Mouse (Mus musculus): ENCODE measurements around the gene Rpa1. TPM values are rescaled to one million over a fixed set of nuclear protein-coding genes. Genes with fewer than 3 reads are reported as not detected.
A peak's percentile ranks its signal among the peaks of the same experiment; 100 is the strongest.

Rpa1 gene
- total and polyA plus RNA-seq, 2 experiments = 10.5 to 21.4 TPM

DNA sequence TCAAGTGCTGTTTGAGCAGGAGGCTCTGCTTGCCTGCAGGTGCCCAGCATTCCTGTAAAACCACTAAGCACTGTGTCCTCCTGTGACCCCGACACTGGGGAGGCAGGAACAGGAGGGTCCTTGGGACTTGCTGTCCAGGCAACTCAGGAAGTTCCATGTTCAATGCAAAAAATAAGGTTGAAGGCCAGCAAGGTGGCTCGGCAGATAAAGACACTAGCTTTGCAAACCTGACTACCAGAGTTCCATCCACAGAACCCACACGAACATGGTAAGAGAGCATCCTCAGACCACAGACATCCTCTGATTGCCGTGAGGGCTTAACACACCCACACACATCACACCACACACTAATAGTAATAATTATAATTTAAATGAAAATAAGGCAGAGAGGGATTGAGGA lies 78.9 kb downstream of the Rpa1 start:
- Histone ChIP-seq H3K9ac (ENCODE audit: low read depth, low read length) (no peak overlapping the region), H3K4me1 (ENCODE audit: control insufficient read depth, insufficient read depth, low read length) (peaks cover 6% of the 10 kb centered on the region; the same call in 1 of the 2 replicates), H3K27me3 (ENCODE audit: control insufficient read depth, insufficient read depth, low read length) (no peaks in the 10 kb centered on the region), H3K79me2 (ENCODE audit: control insufficient read depth, insufficient read depth, low read length) (no peaks in the 10 kb centered on the region), H3K36me3 (ENCODE audit: control insufficient read depth, insufficient read depth, low read length) (no peaks in the 10 kb centered on the region), H3K27ac (replicated peaks; ENCODE audit: insufficient read depth, low read depth, low read length) (no peak overlapping the region), H3K4me3 (ENCODE audit: insufficient read depth, low read depth, low read length) (no peak overlapping the region)
- TF ChIP-seq POLR2A (IDR thresholded peaks at IDR 0.05; ENCODE audit: extremely low read depth, insufficient read depth, low read length) = no peak
- TF ChIP-seq CTCF (IDR thresholded peaks at IDR 0.05; ENCODE audit: low read depth, low read length) = no peak
- DNase-seq (ENCODE audit: extremely low read depth, low read depth, low spot score) = no peak
- WGBS = 77% methylated on average over 4 of the region's 4 CpGs

- Histone ChIP-seq H3K36me3 (ENCODE audit: control insufficient read depth, insufficient read depth, low read length) (no peaks in the 10 kb centered on the region), H3K79me2 (ENCODE audit: control insufficient read depth, insufficient read depth, low read length) (no peaks in the 10 kb centered on the region), H3K4me3 (ENCODE audit: insufficient read depth, low read depth, low read length) (no peak overlapping the region), H3K27me3 (ENCODE audit: control insufficient read depth, insufficient read depth, low read length) (no peaks in the 10 kb centered on the region), H3K27ac (replicated peaks; ENCODE audit: insufficient read depth, low read depth, low read length) (peak overlapping the region; percentile 31; the same call in 1 of the 2 replicates), H3K4me1 (ENCODE audit: control insufficient read depth, insufficient read depth, low read length) (peaks cover 6% of the 10 kb centered on the region; the same call in 1 of the 2 replicates), H3K9ac (ENCODE audit: low read depth, low read length) (no peak overlapping the region)
- no peak for DNase-seq (ENCODE audit: extremely low read depth, low read depth, low spot score)
- WGBS = 71% methylated on average over 5 of the region's 5 CpGs
- TF ChIP-seq POLR2A (IDR thresholded peaks at IDR 0.05; ENCODE audit: extremely low read depth, insufficient read depth, low read length) (no peak), CTCF (IDR thresholded peaks at IDR 0.05; ENCODE audit: low read depth, low read length) (no peak)
Observed at GRCm38 (mm10) chr11:75268492-75268891, 79.6 kb downstream of the Rpa1 start.

GRCm38 (mm10) chr11:75267826-75268281 lies 80.3 kb downstream of the Rpa1 start:
- Histone ChIP-seq H3K27ac (replicated peaks; ENCODE audit: insufficient read depth, low read depth, low read length) (peak overlapping the region; percentile 31), H3K9ac (ENCODE audit: low read depth, low read length) (0 out of 2 replicates have a peak overlapping the region, but pooled peaks have one; percentile 28), H3K4me1 (ENCODE audit: control insufficient read depth, insufficient read depth, low read length) (peaks cover 6% of the 10 kb centered on the region; the same call in 1 of the 2 replicates), H3K27me3 (ENCODE audit: control insufficient read depth, insufficient read depth, low read length) (no peaks in the 10 kb centered on the region), H3K36me3 (ENCODE audit: control insufficient read depth, insufficient read depth, low read length) (no peaks in the 10 kb centered on the region), H3K79me2 (ENCODE audit: control insufficient read depth, insufficient read depth, low read length) (no peaks in the 10 kb centered on the region), H3K4me3 (ENCODE audit: insufficient read depth, low read depth, low read length) (no peak overlapping the region)
- DNase-seq (ENCODE audit: extremely low read depth, low read depth, low spot score) = peak; percentile 31
- TF ChIP-seq POLR2A (IDR thresholded peaks at IDR 0.05; ENCODE audit: extremely low read depth, insufficient read depth, low read length) (no peak), CTCF (IDR thresholded peaks at IDR 0.05; ENCODE audit: low read depth, low read length) (no peak)
- 70% methylated on average over 9 of the region's 9 CpGs for WGBS

GRCm38 (mm10) chr11:75265545-75265944 lies 82.6 kb downstream of the Rpa1 start:
- WGBS = 90% methylated on average over 15 of the region's 15 CpGs
- Histone ChIP-seq H3K27ac (replicated peaks; ENCODE audit: insufficient read depth, low read depth, low read length) (no peak overlapping the region), H3K4me3 (ENCODE audit: insufficient read depth, low read depth, low read length) (no peak overlapping the region), H3K36me3 (ENCODE audit: control insufficient read depth, insufficient read depth, low read length) (no peaks in the 10 kb centered on the region), H3K79me2 (ENCODE audit: control insufficient read depth, insufficient read depth, low read length) (no peaks in the 10 kb centered on the region), H3K27me3 (ENCODE audit: control insufficient read depth, insufficient read depth, low read length) (no peaks in the 10 kb centered on the region), H3K9ac (ENCODE audit: low read depth, low read length) (no peak overlapping the region), H3K4me1 (ENCODE audit: control insufficient read depth, insufficient read depth, low read length) (peaks cover 11% of the 10 kb centered on the region; the same call in 1 of the 2 replicates)
- no peak for DNase-seq (ENCODE audit: extremely low read depth, low read depth, low spot score)
- TF ChIP-seq CTCF (IDR thresholded peaks at IDR 0.05; ENCODE audit: low read depth, low read length) = no peak
- TF ChIP-seq POLR2A (IDR thresholded peaks at IDR 0.05; ENCODE audit: extremely low read depth, insufficient read depth, low read length) = no peak

GRCm38 (mm10) chr11:75264550-75264949 lies 83.6 kb downstream of the Rpa1 start:
- Histone ChIP-seq H3K27me3 (ENCODE audit: control insufficient read depth, insufficient read depth, low read length) (no peaks in the 10 kb centered on the region), H3K4me3 (ENCODE audit: insufficient read depth, low read depth, low read length) (no peak overlapping the region), H3K9ac (ENCODE audit: low read depth, low read length) (no peak overlapping the region), H3K27ac (replicated peaks; ENCODE audit: insufficient read depth, low read depth, low read length) (no peak overlapping the region), H3K4me1 (ENCODE audit: control insufficient read depth, insufficient read depth, low read length) (peaks cover 18% of the 10 kb centered on the region), H3K36me3 (ENCODE audit: control insufficient read depth, insufficient read depth, low read length) (no peaks in the 10 kb centered on the region), H3K79me2 (ENCODE audit: control insufficient read depth, insufficient read depth, low read length) (no peaks in the 10 kb centered on the region)
- WGBS = 94% methylated on average over 6 of the region's 6 CpGs
- DNase-seq (ENCODE audit: extremely low read depth, low read depth, low spot score) = no peak
- TF ChIP-seq CTCF (IDR thresholded peaks at IDR 0.05; ENCODE audit: low read depth, low read length) = no peak
- no peak for TF ChIP-seq POLR2A (IDR thresholded peaks at IDR 0.05; ENCODE audit: extremely low read depth, insufficient read depth, low read length)

DNA sequence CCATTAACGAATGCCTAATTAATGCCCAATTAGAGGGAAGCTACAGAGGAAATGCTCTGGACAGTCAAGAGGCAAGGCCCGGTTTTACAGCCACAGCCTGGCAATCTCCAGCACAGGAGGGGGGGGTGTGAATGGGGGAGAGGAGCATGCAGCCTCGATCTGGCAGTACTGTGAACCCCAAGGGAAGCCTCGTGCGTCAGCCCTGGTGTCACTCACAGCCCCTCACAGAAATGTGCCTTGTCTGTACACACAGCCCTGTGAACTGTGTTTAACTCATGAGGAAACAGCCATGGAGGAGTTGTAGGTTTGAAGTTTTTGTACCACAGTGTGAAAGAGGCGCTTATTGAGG lies 84.2 kb downstream of the Rpa1 start:
- WGBS = 82% methylated on average over 6 of the region's 6 CpGs
- Histone ChIP-seq H3K79me2 (ENCODE audit: control insufficient read depth, insufficient read depth, low read length) (no peaks in the 10 kb centered on the region), H3K27ac (replicated peaks; ENCODE audit: insufficient read depth, low read depth, low read length) (no peak overlapping the region), H3K9ac (ENCODE audit: low read depth, low read length) (no peak overlapping the region), H3K27me3 (ENCODE audit: control insufficient read depth, insufficient read depth, low read length) (no peaks in the 10 kb centered on the region), H3K4me3 (ENCODE audit: insufficient read depth, low read depth, low read length) (no peak overlapping the region), H3K36me3 (ENCODE audit: control insufficient read depth, insufficient read depth, low read length) (no peaks in the 10 kb centered on the region), H3K4me1 (ENCODE audit: control insufficient read depth, insufficient read depth, low read length) (peaks cover 18% of the 10 kb centered on the region)
- TF ChIP-seq POLR2A (IDR thresholded peaks at IDR 0.05; ENCODE audit: extremely low read depth, insufficient read depth, low read length) (no peak), CTCF (IDR thresholded peaks at IDR 0.05; ENCODE audit: low read depth, low read length) (no peak)
- DNase-seq (ENCODE audit: extremely low read depth, low read depth, low spot score) = no peak
